Mouse (Mus musculus) G1E (cell line): ENCODE data around the gene Trpv5.

Experiments used
- CTCF ChIP-seq: IDR thresholded peaks from 2 replicates; pipeline ENCODE4 v1.5.1; 2012; ENCODE audit warnings: low read depth, low read length, inconsistent platforms, mixed read lengths
- GATA1 ChIP-seq: IDR thresholded peaks from 2 replicates; pipeline ENCODE4 v1.6.1; 2012; ENCODE audit warnings: borderline replicate concordance, low read length, inconsistent platforms, mixed read lengths
- POLR2AphosphoS5 ChIP-seq: IDR thresholded peaks from 2 replicates; pipeline ENCODE4 v1.6.1; 2012; ENCODE audit warnings: low read depth, low read length, inconsistent platforms; ENCODE audit not compliant: insufficient replicate concordance
- TAL1 ChIP-seq: conservative IDR thresholded peaks from 2 replicates; pipeline ENCODE4 v1.6.1; 2012; ENCODE audit warnings: low read depth, low read length, inconsistent platforms, mixed read lengths

DNA sequence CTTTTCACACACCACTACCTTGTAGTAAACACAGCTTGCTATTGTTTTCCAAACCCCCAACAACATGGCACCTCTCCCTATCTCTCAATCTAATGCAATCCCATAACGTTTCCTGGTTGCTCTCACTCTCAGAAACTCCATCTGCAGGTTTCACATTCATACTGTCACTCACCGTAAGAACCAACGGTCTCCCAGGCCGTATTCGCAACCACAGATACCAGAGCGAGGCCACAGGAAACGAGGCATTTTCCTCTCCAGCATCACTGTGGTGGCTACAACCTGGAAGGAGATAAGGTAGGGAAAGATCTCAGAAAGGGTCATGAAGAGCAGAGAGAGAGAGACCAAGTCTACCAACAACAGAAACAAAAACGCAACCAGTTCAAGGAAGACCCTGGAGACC is 25.9 kb downstream of the Trpv5 start:
- TF ChIP-seq TAL1 (no peak), CTCF (no peak), POLR2AphosphoS5 (no peak), GATA1 (no peak)
